Mouse (Mus musculus) limb, embryonic 15.5 days (tissue): ENCODE data around the gene F10. TPM values are rescaled to one million over a fixed set of nuclear protein-coding genes. Genes with fewer than 3 reads are reported as not detected.
"Not testable (repeated sequence)": the region's sequence is repeated elsewhere in the genome, so short reads cannot be mapped to it uniquely, and the experiment has no call there.

Experiments
- ATAC-seq: fragments of 200-750 bp; cut with Nextera tagmentation; 2 replicates; pipeline ENCODE4 v1.8.0; 2017; ENCODE audit warnings: low read depth, moderate TSS enrichment; ENCODE audit not compliant: insufficient number of reproducible peaks, low FRiP score, low TSS enrichment
- H3K27ac ChIP-seq: fragments of 300-500 bp; sonication (generic); 2 replicates; pipeline ENCODE4 v1.5.1; 2015; ENCODE audit warnings: moderate library complexity, mild to moderate bottlenecking, inconsistent platforms
- H3K27me3 ChIP-seq: fragments of 300-500 bp; sonication (generic); 2 replicates; pipeline ENCODE4 v1.6.1; 2015; ENCODE audit warnings: inconsistent platforms
- H3K36me3 ChIP-seq: fragments of 300-500 bp; sonication (generic); 2 replicates; pipeline ENCODE4 v1.6.1; 2015; ENCODE audit warnings: inconsistent platforms
- H3K4me1 ChIP-seq: fragments of 300-500 bp; sonication (generic); 2 replicates; pipeline ENCODE4 v1.6.1; 2015; ENCODE audit warnings: inconsistent platforms
- H3K4me2 ChIP-seq: fragments of 300-500 bp; sonication (generic); 2 replicates; pipeline ENCODE4 v1.6.1; 2015; ENCODE audit warnings: mild to moderate bottlenecking, inconsistent platforms
- H3K4me3 ChIP-seq: fragments of 300-500 bp; sonication (generic); 2 replicates; pipeline ENCODE4 v1.5.1; 2015; ENCODE audit warnings: mild to moderate bottlenecking, inconsistent platforms
- H3K9ac ChIP-seq: fragments of 300-500 bp; sonication (generic); 2 replicates; pipeline ENCODE4 v1.6.1; 2015; ENCODE audit warnings: inconsistent platforms
- H3K9me3 ChIP-seq: fragments of 300-500 bp; sonication (generic); 2 replicates; pipeline ENCODE4 v1.6.1; 2016; ENCODE audit warnings: inconsistent platforms
- WGBS: fragments of 180-500 bp; shearing (Covaris S2); methylation state at CpG from one replicate; pipeline ENCODE4 v1.1.7; 2015; 5-methylcytosine and 5-hydroxymethylcytosine counted together
- polyA plus RNA-seq: library from polyadenylated mRNA; unstranded; fragments of >200 nt; fragmentation: Nextera tagmentation; extraction: Ambion mirVana; gene quantifications from 2 replicates; pipeline ENCODE4 v1.2.1, GENCODE M21; 2015

Gene F10
- polyA plus RNA-seq, 1 experiment from 2014 or later = 0.70 TPM

- H3K4me2 ChIP-seq = no peak overlapping the region
- H3K4me1 ChIP-seq = peaks cover 1% of the 10 kb centered on the region; the same call in 1 of the 2 replicates
- H3K27ac ChIP-seq = no peak overlapping the region
- H3K36me3 ChIP-seq = no peaks in the 10 kb centered on the region
- no peaks in the 10 kb centered on the region for H3K9me3 ChIP-seq
- no peaks in the 10 kb centered on the region for H3K27me3 ChIP-seq
- no peak overlapping the region for H3K9ac ChIP-seq
- no peak for ATAC-seq
- no peak overlapping the region for H3K4me3 ChIP-seq
- WGBS = 72% methylated on average over 16 of the region's 16 CpGs
Measured at GRCm38 (mm10) chr8:13063112-13063511, 26.0 kb downstream of the F10 start.

GRCm38 (mm10) chr8:13073255-13073654 lies 36.1 kb downstream of the F10 start:
- H3K9me3 ChIP-seq = no peaks in the 10 kb centered on the region
- no peaks in the 10 kb centered on the region for H3K27me3 ChIP-seq
- no peak for ATAC-seq
- peaks cover 51% of the 10 kb centered on the region for H3K36me3 ChIP-seq
- no peak overlapping the region for H3K27ac ChIP-seq
- no peaks in the 10 kb centered on the region for H3K4me1 ChIP-seq
- no peak overlapping the region for H3K9ac ChIP-seq
- no peak overlapping the region for H3K4me2 ChIP-seq
- 89% methylated on average over 11 of the region's 11 CpGs for WGBS
- no peak overlapping the region for H3K4me3 ChIP-seq

- no peak overlapping the region for H3K4me2 ChIP-seq
- H3K9me3 ChIP-seq = no peaks in the 10 kb centered on the region
- no peaks in the 10 kb centered on the region for H3K27me3 ChIP-seq
- H3K4me1 ChIP-seq = no peaks in the 10 kb centered on the region
- peaks cover 69% of the 10 kb centered on the region for H3K36me3 ChIP-seq
- H3K9ac ChIP-seq = no peak overlapping the region
- no peak for ATAC-seq
- WGBS = 90% methylated on average over 8 of the region's 8 CpGs
- H3K27ac ChIP-seq = no peak overlapping the region
- H3K4me3 ChIP-seq = no peak overlapping the region
Measured at GRCm38 (mm10) chr8:13075044-13075443, 37.9 kb downstream of the F10 start.

- H3K4me3 ChIP-seq, H3K9ac ChIP-seq, H3K27ac ChIP-seq, H3K4me2 ChIP-seq, ATAC-seq, H3K4me1 ChIP-seq, H3K27me3 ChIP-seq, H3K9me3 ChIP-seq: not testable (repeated sequence)
- peaks cover 75% of the 10 kb centered on the region for H3K36me3 ChIP-seq
- WGBS = 88% methylated on average over 1 of the region's 1 CpGs
Measured at GRCm38 (mm10) chr8:13075579-13075978, 38.5 kb downstream of the F10 start.

- ATAC-seq = no peak
- no peak overlapping the region for H3K4me3 ChIP-seq
- no peaks in the 10 kb centered on the region for H3K4me1 ChIP-seq
- no peak overlapping the region for H3K9ac ChIP-seq
- no peak overlapping the region for H3K27ac ChIP-seq
- H3K36me3 ChIP-seq = peaks cover 94% of the 10 kb centered on the region
- H3K4me2 ChIP-seq = no peak overlapping the region
- 90% methylated on average over 7 of the region's 7 CpGs for WGBS
- no peaks in the 10 kb centered on the region for H3K27me3 ChIP-seq
- no peaks in the 10 kb centered on the region for H3K9me3 ChIP-seq
Measured at GRCm38 (mm10) chr8:13077542-13077941, 40.4 kb downstream of the F10 start.

- H3K4me3 ChIP-seq = peak overlapping the region; percentile 95
- H3K27ac ChIP-seq = peak overlapping the region; percentile 93
- peaks cover 20% of the 10 kb centered on the region for H3K36me3 ChIP-seq
- H3K4me2 ChIP-seq = peak overlapping the region; percentile 82
- H3K27me3 ChIP-seq = no peaks in the 10 kb centered on the region
- H3K9ac ChIP-seq = peak overlapping the region; percentile 82
- WGBS = under 1% methylated on average over 45 of the region's 45 CpGs
- no peaks in the 10 kb centered on the region for H3K9me3 ChIP-seq
- ATAC-seq = peak; percentile 72
- peaks cover 25% of the 10 kb centered on the region for H3K4me1 ChIP-seq
Measured at GRCm38 (mm10) chr8:13104691-13105086, 67.6 kb downstream of the F10 start.

GRCm38 (mm10) chr8:13105087-13105881 lies 68.2 kb downstream of the F10 start, which contains the start of the genes Pcid2 and Cul4a:
Gene Pcid2, minus strand, starts transcription at chr8:13105459.
Gene Cul4a, plus strand, starts transcription at chr8:13105621.
- peak within 1 kb of the TSS; percentile 95 for H3K4me3 ChIP-seq
- H3K9ac ChIP-seq = peak within 1 kb of the TSS; percentile 99
- H3K27ac ChIP-seq = peak within 1 kb of the TSS; percentile 93
- H3K9me3 ChIP-seq = no peaks in the 10 kb centered on the region
- H3K27me3 ChIP-seq = no peaks in the 10 kb centered on the region
- peaks cover 25% of the 10 kb centered on the region for H3K4me1 ChIP-seq
- peaks cover 18% of the 10 kb centered on the region for H3K36me3 ChIP-seq
- WGBS = under 1% methylated on average over 86 of the region's 87 CpGs
- ATAC-seq = peak; percentile 96
- H3K4me2 ChIP-seq = peak within 1 kb of the TSS; percentile 82

GRCm38 (mm10) chr8:13105908-13106551 lies 68.9 kb downstream of the F10 start:
- H3K4me3 ChIP-seq = peak overlapping the region; percentile 95
- peaks cover 25% of the 10 kb centered on the region for H3K4me1 ChIP-seq
- H3K4me2 ChIP-seq = peak overlapping the region; percentile 82
- peak overlapping the region; percentile 89 for H3K27ac ChIP-seq
- peaks cover 16% of the 10 kb centered on the region for H3K36me3 ChIP-seq
- no peaks in the 10 kb centered on the region for H3K9me3 ChIP-seq
- peak; percentile 41; the same call in 1 of the 2 replicates for ATAC-seq
- H3K27me3 ChIP-seq = no peaks in the 10 kb centered on the region
- WGBS = under 1% methylated on average over 61 of the region's 63 CpGs
- H3K9ac ChIP-seq = peak overlapping the region; percentile 99

Other genes starting within 250 kb of the F10 start
- 9.5 and 11.0 TPM in 2 replicates for gene Mcf2l, start 163.5 kb upstream of the F10 start, polyA plus RNA-seq
- not detected in 2 replicates for gene F7, start 11.3 kb upstream of the F10 start, polyA plus RNA-seq
- gene Proz, start 23.6 kb downstream of the F10 start, polyA plus RNA-seq = 0.24 and 0.32 TPM in 2 replicates
- 37.8 and 39.5 TPM in 2 replicates for gene Pcid2, start 68.2 kb downstream of the F10 start, polyA plus RNA-seq
- gene Cul4a, start 68.3 kb downstream of the F10 start, polyA plus RNA-seq = 105 and 112 TPM in 2 replicates
- gene Lamp1, start 121.9 kb downstream of the F10 start, polyA plus RNA-seq = 313 and 324 TPM in 2 replicates
- 10.2 and 10.9 TPM in 2 replicates for gene Grtp1, start 163.3 kb downstream of the F10 start, polyA plus RNA-seq
- gene Adprhl1, start 216.9 kb downstream of the F10 start, polyA plus RNA-seq = 5.0 and 17.3 TPM in 2 replicates